Mouse (Mus musculus) heart, adult 2 months (tissue): ENCODE data around the gene Acmsd.

ENCODE experiments used
- CTCF ChIP-seq: fragments of 200-600 bp; IDR thresholded peaks from 2 replicates; pipeline ENCODE4 v1.8.1; 2022; ENCODE audit warnings: antibody characterized with exemption, mild to moderate bottlenecking, moderate library complexity
- POLR2A ChIP-seq: fragments of 200-500 bp; IDR thresholded peaks from 2 replicates; pipeline ENCODE4 v1.6.1; 2011; ENCODE audit warnings: mild to moderate bottlenecking, low read depth, low read length, control low read depth; ENCODE audit not compliant: insufficient read depth

GRCm38 (mm10) chr1:127795087-127795769, 66.0 kb downstream of the Acmsd start:
- TF ChIP-seq POLR2A = no peak
- no peak for TF ChIP-seq CTCF
